Mouse (Mus musculus) gastrocnemius, postnatal 14 days (tissue): ENCODE results near the gene Bsnd. TPM values are rescaled to one million over a fixed set of nuclear protein-coding genes. Genes with fewer than 3 reads are reported as not detected.

Experiments used
- DNase-seq: peaks from one replicate; pipeline ENCODE4 v3.0.0; 2021; ENCODE audit warnings: mixed read lengths
- intact Hi-C: fragments of 180-260 bp; cut with DNase I; formaldehyde crosslinking; loops from one replicate; pipeline ENCODE4 v1.15.1; 2025; ENCODE audit warnings: low total_unique reads
- total RNA-seq, 2 experiments: library from RNA; stranded (reverse); gene quantifications; 2 replicates each; pipeline ENCODE4 v1.2.3; 2021

Gene Bsnd
- total RNA-seq, 2 experiments from 2014 or later = 0.18 TPM; not detected in 1

GRCm38 (mm10) chr4:106493639-106494038 lies 1.6 kb upstream of the Bsnd start:
- intact Hi-C loops = no loop called here

GRCm38 (mm10) chr4:106490620-106491019 lies 1.5 kb downstream of the Bsnd start:
- no peak for DNase-seq
- intact Hi-C loops = no loop called here

More at GRCm38 (mm10) chr4:106493639-106494038, 1.6 kb upstream of the Bsnd start:
- no peak for DNase-seq

GRCm38 (mm10) chr4:106483831-106484230 lies 8.3 kb downstream of the Bsnd start:
- intact Hi-C loops = no loop called here
- no peak for DNase-seq

GRCm38 (mm10) chr4:106483215-106483727 lies 8.8 kb downstream of the Bsnd start:
- intact Hi-C loops = no loop called here

GRCm38 (mm10) chr4:106480545-106480944 lies 11.5 kb downstream of the Bsnd start:
- DNase-seq = no peak
- intact Hi-C loops = no loop called here

More at GRCm38 (mm10) chr4:106483215-106483727, 8.8 kb downstream of the Bsnd start:
- DNase-seq = no peak

- no peak for DNase-seq
- intact Hi-C loops = loop anchor here (1.0 kb wide), 1 partner anchor 52 kb away; no protein-coding TSS in a partner anchor
These were observed 17.8 kb downstream of the Bsnd start for GRCm38 (mm10) chr4:106474241-106474640.

- peak; percentile 51 for DNase-seq
- intact Hi-C loops = no loop called here
These were observed 19.7 kb downstream of the Bsnd start for GRCm38 (mm10) chr4:106472335-106472734.

GRCm38 (mm10) chr4:106470921-106471320 lies 21.2 kb downstream of the Bsnd start:
- DNase-seq = no peak
- intact Hi-C loops = no loop called here

- no peak for DNase-seq
These were observed 24.5 kb downstream of the Bsnd start for GRCm38 (mm10) chr4:106467420-106468110.

GRCm38 (mm10) chr4:106463174-106463801 lies 28.8 kb downstream of the Bsnd start:
- intact Hi-C loops = no loop called here
- DNase-seq = no peak

More at GRCm38 (mm10) chr4:106467420-106468110, 24.5 kb downstream of the Bsnd start:
- intact Hi-C loops = no loop called here

- intact Hi-C loops = no loop called here
- DNase-seq = no peak
These were observed 29.6 kb downstream of the Bsnd start for GRCm38 (mm10) chr4:106462524-106462923.

GRCm38 (mm10) chr4:106462016-106462415 lies 30.1 kb downstream of the Bsnd start:
- no peak for DNase-seq
- intact Hi-C loops = no loop called here

- intact Hi-C loops = no loop called here
- DNase-seq = no peak
These were observed 37.5 kb downstream of the Bsnd start for GRCm38 (mm10) chr4:106454541-106454940.

GRCm38 (mm10) chr4:106453516-106453915 lies 38.6 kb downstream of the Bsnd start:
- intact Hi-C loops = no loop called here
- peak; percentile 48 for DNase-seq

GRCm38 (mm10) chr4:106453108-106453507 lies 39.0 kb downstream of the Bsnd start:
- no peak for DNase-seq
- intact Hi-C loops = no loop called here

- no peak for DNase-seq
- intact Hi-C loops = no loop called here
These were observed 39.7 kb downstream of the Bsnd start for GRCm38 (mm10) chr4:106452401-106452800.

GRCm38 (mm10) chr4:106449306-106449705 lies 42.8 kb downstream of the Bsnd start:
- DNase-seq = no peak
- intact Hi-C loops = no loop called here

GRCm38 (mm10) chr4:106443182-106443581 lies 48.9 kb downstream of the Bsnd start:
- no peak for DNase-seq
- intact Hi-C loops = no loop called here

- intact Hi-C loops = no loop called here
- no peak for DNase-seq
These were observed 53.3 kb downstream of the Bsnd start for GRCm38 (mm10) chr4:106438763-106439162.

GRCm38 (mm10) chr4:106437207-106437606 lies 54.9 kb downstream of the Bsnd start:
- DNase-seq = no peak
- intact Hi-C loops = no loop called here

- DNase-seq = no peak
- intact Hi-C loops = no loop called here
These were observed 55.6 kb downstream of the Bsnd start for GRCm38 (mm10) chr4:106436475-106436874.
